Mouse (Mus musculus) lung, postnatal 0 days (tissue): Measurements from ENCODE around the gene Itgav. TPM values are rescaled to one million over a fixed set of nuclear protein-coding genes. Genes with fewer than 3 reads are reported as not detected.

ENCODE experiments used
- ATAC-seq: fragments of 200-750 bp; cut with Nextera tagmentation; 2 replicates; pipeline ENCODE4 v1.8.0; 2017; ENCODE audit warnings: moderate library complexity
- DNase-seq: peaks from one replicate; pipeline ENCODE4 v3.0.0-alpha.2; 2016; ENCODE audit warnings: low spot score
- H3K27ac ChIP-seq: fragments of 300-500 bp; sonication (generic); 2 replicates; pipeline ENCODE4 v1.5.1; 2014; ENCODE audit warnings: antibody characterized with exemption, mild to moderate bottlenecking, low read length, mixed read lengths
- H3K27me3 ChIP-seq: fragments of 300-500 bp; sonication (generic); replicated peaks from 2 replicates; pipeline ENCODE4 v1.6.1; 2014; ENCODE audit warnings: low read length, mixed read lengths; ENCODE audit not compliant: insufficient read depth
- H3K36me3 ChIP-seq: fragments of 300-500 bp; sonication (generic); 2 replicates; pipeline ENCODE4 v1.6.1; 2014; ENCODE audit warnings: low read length, mixed read lengths; ENCODE audit not compliant: insufficient read depth
- H3K4me1 ChIP-seq: fragments of 300-500 bp; sonication (generic); 2 replicates; pipeline ENCODE4 v1.6.1; 2014; ENCODE audit warnings: antibody characterized with exemption, low read depth, low read length, mixed read lengths; ENCODE audit not compliant: insufficient read depth
- H3K4me2 ChIP-seq: fragments of 300-500 bp; sonication (generic); replicated peaks from 2 replicates; pipeline ENCODE4 v1.6.1; 2014; ENCODE audit warnings: low read depth, mild to moderate bottlenecking, low read length, moderate library complexity, mixed read lengths
- H3K4me3 ChIP-seq: fragments of 300-500 bp; sonication (generic); 2 replicates; pipeline ENCODE4 v1.5.1; 2014; ENCODE audit warnings: low read depth, low read length
- H3K9ac ChIP-seq: fragments of 300-500 bp; sonication (generic); replicated peaks from 2 replicates; pipeline ENCODE4 v1.6.1; 2014; ENCODE audit warnings: low read depth, mild to moderate bottlenecking
- H3K9me3 ChIP-seq: fragments of 300-500 bp; sonication (generic); 2 replicates; pipeline ENCODE4 v1.6.1; 2016; ENCODE audit warnings: low read length, mixed read lengths
- CTCF ChIP-seq: IDR thresholded peaks from 2 replicates; pipeline ENCODE4 v1.5.1; 2016; ENCODE audit warnings: antibody characterized with exemption, mild to moderate bottlenecking
- EP300 ChIP-seq: IDR thresholded peaks from 2 replicates; pipeline ENCODE4 v1.6.1; 2016; ENCODE audit warnings: antibody characterized with exemption, mild to moderate bottlenecking, control low read depth
- WGBS: fragments of 180-500 bp; shearing (Covaris S2); extraction: QIAGEN DNeasy Blood & Tissue Kit; methylation state at CpG from one replicate; pipeline ENCODE4 v1.1.7; 2014; 5-methylcytosine and 5-hydroxymethylcytosine counted together
- polyA plus RNA-seq: library from polyadenylated mRNA; unstranded; fragments of >200 nt; fragmentation: Nextera tagmentation; extraction: Ambion mirVana; gene quantifications from 2 replicates; pipeline ENCODE4 v1.2.1, GENCODE M21; 2015

Gene Itgav
- polyA plus RNA-seq, 1 experiment from 2014 or later, result 90.8 TPM

DNA sequence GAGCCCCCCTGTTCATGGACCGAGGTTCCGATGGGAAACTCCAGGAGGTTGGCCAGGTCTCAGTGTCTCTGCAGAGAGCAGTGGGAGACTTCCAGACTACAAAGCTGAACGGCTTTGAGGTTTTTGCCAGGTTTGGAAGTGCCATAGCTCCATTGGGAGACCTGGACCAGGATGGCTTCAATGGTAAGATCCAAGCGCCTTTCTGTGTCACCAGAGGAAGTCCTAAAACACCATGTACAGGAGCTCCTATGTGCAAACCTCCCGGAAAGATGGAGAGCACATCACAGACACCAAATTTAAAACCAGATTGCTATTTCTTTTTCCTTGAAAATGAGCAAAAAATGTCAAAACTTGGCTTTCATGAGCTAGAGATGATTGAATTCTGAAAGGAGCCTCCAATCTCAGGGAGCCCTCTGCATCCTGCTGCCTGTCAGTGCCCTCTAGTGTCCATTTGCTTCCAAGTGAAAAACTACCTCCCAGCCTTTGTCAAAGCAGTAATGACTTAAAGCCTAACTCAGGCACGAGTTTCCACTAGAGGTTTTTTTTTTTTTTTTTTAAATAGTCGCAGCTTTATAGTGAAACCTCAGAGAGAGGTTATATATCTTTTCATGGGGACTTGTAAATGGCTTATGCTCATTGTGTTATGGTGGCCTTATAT, 47.1 kb downstream of the Itgav start:
- Histone ChIP-seq H3K27ac (no peak overlapping the region), H3K4me3 (no peak overlapping the region), H3K4me2 (no peak overlapping the region), H3K4me1 (no peaks in the 10 kb centered on the region), H3K9ac (no peak overlapping the region), H3K9me3 (no peaks in the 10 kb centered on the region), H3K27me3 (no peaks in the 10 kb centered on the region), H3K36me3 (peaks cover 20% of the 10 kb centered on the region)
- TF ChIP-seq CTCF (peak; percentile 89), EP300 (0 out of 2 replicates have a peak, but pooled peaks have one; percentile 5)
- 53% methylated on average over 7 of the region's 7 CpGs for WGBS
- ATAC-seq (peak; percentile 68; the same call in 1 of the 2 replicates), DNase-seq (peak; percentile 89)

DNA sequence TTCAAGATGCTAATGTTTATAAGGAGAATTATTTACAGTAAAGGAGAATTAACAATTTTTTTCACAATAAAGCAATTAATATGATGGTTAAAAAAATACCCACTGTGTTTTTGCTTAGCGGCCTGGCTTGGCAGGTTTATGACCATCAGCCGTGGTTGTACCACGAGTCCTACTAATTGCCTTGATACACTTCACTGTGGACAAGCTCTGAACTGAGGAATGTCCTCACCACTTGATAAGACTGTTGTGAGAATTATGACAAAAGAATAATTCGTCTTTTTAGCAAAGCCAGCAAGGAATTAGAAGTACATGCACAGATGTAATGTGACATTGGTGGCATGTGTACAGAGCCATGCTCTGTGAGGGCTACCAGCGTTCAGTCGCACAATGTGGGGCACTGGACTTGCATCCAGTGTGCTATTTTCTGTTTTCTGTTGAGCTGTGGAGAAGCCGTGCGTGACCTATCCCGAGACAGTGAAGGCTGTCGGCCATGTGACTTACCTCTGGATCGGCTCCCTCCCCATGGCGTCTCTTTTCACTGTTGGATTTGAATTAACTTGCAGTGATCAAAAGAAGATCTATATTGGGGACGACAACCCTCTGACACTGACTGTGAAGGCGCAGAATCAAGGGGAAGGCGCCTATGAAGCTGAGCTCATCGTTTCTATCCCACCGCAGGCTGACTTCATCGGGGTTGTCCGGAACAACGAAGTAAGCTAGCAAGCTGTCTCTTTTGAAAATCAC, 67.3 kb downstream of the Itgav start:
- Histone ChIP-seq H3K27me3 (no peaks in the 10 kb centered on the region), H3K27ac (no peak overlapping the region), H3K36me3 (peaks cover 48% of the 10 kb centered on the region), H3K9me3 (no peaks in the 10 kb centered on the region; the same call in 1 of the 2 replicates), H3K4me1 (no peaks in the 10 kb centered on the region), H3K4me3 (no peak overlapping the region), H3K9ac (no peak overlapping the region), H3K4me2 (no peak overlapping the region)
- ATAC-seq (no peak), DNase-seq (no peak)
- TF ChIP-seq CTCF (no peak), EP300 (no peak)
- WGBS, result 92% methylated on average over 20 of the region's 20 CpGs

DNA sequence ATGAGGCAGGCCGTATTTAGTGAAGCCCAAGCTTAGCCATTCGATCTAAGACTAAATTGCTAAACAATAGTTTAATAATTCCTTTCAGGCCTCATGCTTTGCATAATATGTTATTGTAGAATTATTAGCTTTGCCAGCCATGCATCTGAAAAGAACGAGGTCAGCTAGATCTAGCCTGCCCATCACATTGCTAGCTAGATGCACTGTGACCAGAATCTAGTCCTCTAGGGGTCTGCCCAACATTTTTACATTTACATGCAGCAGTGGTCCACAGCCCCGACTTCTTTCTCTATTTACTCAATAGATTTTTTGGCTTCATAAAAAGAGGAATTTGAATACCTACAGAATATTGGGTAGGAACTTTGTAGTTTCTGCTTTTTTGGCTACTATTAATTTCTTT, 67.9 kb downstream of the Itgav start:
- TF ChIP-seq EP300 (no peak), CTCF (no peak)
- Histone ChIP-seq H3K4me3 (no peak overlapping the region), H3K36me3 (peaks cover 51% of the 10 kb centered on the region), H3K9ac (no peak overlapping the region), H3K4me2 (no peak overlapping the region), H3K9me3 (no peaks in the 10 kb centered on the region; the same call in 1 of the 2 replicates), H3K4me1 (no peaks in the 10 kb centered on the region), H3K27me3 (no peaks in the 10 kb centered on the region), H3K27ac (no peak overlapping the region)
- ATAC-seq (no peak), DNase-seq (no peak)
- WGBS, result 91% methylated on average over 4 of the region's 4 CpGs

DNA sequence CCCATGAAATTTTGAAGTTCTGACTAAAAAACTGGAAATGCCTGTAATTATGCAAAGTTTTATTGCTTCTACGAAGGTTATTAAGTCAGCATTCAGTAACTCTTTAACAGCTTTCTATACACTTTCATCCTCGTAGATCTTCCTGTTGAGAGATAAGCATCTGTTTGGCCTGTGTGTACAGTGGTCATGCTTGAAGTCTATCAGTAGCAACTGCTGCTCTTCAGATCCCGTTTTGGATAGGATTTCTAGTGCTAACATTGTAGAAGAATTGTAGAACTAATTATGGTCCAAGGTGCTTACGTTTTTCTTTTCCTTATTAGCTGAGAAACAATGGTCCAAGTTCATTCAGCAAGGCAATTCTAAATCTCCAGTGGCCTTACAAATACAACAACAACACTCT, 71.6 kb downstream of the Itgav start:
- ATAC-seq (no peak), DNase-seq (no peak)
- TF ChIP-seq CTCF (no peak), EP300 (no peak)
- H3K27ac ChIP-seq, result no peak overlapping the region
- WGBS, result 70% methylated on average over 4 of the region's 4 CpGs
- H3K4me3 ChIP-seq, result no peak overlapping the region
- H3K9me3 ChIP-seq, result no peaks in the 10 kb centered on the region
- H3K27me3 ChIP-seq, result no peaks in the 10 kb centered on the region
- no peaks in the 10 kb centered on the region for H3K4me1 ChIP-seq
- H3K4me2 ChIP-seq, result no peak overlapping the region
- H3K9ac ChIP-seq, result no peak overlapping the region
- H3K36me3 ChIP-seq, result peaks cover 55% of the 10 kb centered on the region

DNA sequence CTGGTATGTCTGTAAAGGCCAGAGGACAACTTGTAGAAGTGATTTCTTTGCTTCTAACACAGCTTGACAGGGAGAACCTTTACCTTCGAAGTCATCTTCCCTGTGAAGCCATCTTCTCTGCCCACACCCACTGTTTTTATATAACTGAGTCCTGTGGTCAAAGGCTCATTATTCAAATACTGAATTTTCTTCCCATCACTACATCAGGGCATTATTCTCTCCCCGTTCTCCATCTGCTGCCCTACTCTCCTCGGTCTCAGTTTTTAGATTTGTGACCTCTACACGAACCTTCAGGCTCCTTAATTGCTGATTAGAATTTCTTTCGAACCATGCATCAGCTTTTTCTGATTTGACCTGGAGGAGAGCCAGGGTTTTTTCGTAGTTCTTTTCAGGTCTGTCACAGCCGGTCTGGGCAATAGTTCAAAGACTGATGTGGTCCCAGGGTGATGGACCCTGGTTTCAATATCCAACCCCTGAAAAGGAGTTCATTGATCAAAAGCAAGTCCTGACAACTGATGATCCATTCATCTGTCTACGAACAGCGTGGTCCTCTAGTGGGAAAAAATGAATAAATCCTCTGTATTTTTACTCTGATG, 73.8 kb downstream of the Itgav start:
- no peaks in the 10 kb centered on the region for H3K9me3 ChIP-seq
- H3K36me3 ChIP-seq, result peaks cover 51% of the 10 kb centered on the region
- no peak for DNase-seq
- H3K27ac ChIP-seq, result no peak overlapping the region
- TF ChIP-seq EP300 (no peak), CTCF (no peak)
- no peaks in the 10 kb centered on the region for H3K27me3 ChIP-seq
- WGBS, result 74% methylated on average over 9 of the region's 9 CpGs
- ATAC-seq, result no peak
- no peak overlapping the region for H3K9ac ChIP-seq
- no peak overlapping the region for H3K4me2 ChIP-seq
- no peaks in the 10 kb centered on the region for H3K4me1 ChIP-seq
- H3K4me3 ChIP-seq, result no peak overlapping the region

DNA sequence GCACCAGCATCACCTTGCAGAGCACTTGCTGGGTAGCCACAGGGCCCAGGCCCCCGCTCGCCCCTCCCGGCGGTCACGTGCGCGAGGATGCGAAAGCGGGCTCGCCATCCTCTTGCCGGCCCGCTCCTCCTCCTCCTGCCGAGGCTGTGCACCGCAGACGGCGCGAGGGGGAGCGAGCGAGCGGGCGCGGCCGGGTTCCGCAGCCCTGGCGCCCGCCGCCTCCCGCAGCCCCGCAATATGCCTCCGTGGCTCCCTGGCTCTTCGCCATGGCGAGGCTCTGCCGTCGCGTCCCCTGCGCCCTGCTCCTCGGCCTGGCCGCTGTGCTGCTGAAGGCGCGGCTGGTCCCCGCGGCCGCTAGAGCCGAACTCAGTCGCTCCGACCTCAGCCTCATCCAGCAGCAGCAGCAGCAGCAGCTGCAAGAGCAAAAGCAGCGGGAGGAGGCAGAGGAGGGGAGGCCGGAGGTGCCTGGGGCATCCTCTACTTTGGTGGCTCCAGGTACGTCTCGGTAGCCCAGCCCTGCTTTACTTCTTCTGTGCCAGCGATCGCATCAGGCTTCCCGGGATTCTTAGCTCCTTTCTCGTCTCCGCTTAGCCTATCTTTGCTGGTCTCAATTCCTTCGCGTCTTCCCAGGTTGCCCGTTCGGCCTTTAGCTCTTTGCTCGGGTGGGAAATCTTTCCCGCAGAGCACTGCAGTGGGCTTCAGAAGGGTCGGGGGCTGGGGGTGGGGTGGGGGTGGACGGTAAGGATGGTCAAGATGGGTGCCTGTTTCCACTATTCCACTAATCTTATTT, 88.5 kb downstream of the Itgav start, which contains the start of gene Fam171b:
Gene Fam171b (plus strand): TSS at position 154 of the 790 bp plus-strand sequence.
- TF ChIP-seq EP300 (no peak), CTCF (peak; percentile 29)
- Histone ChIP-seq H3K36me3 (no peaks in the 10 kb centered on the region), H3K4me2 (peak within 1 kb of the TSS; percentile 88), H3K9me3 (no peaks in the 10 kb centered on the region), H3K27me3 (no peaks in the 10 kb centered on the region), H3K4me1 (peaks cover 3% of the 10 kb centered on the region; the same call in 1 of the 2 replicates), H3K9ac (no peak within 1 kb of the TSS), H3K4me3 (peak within 1 kb of the TSS; percentile 55), H3K27ac (no peak within 1 kb of the TSS)
- ATAC-seq (peak; percentile 81), DNase-seq (peak; percentile 55)
- under 1% methylated on average over 62 of the region's 63 CpGs for WGBS
